Mouse (Mus musculus): ENCODE results near the gene Snrnp25.

The Snrnp25 gene

DNA sequence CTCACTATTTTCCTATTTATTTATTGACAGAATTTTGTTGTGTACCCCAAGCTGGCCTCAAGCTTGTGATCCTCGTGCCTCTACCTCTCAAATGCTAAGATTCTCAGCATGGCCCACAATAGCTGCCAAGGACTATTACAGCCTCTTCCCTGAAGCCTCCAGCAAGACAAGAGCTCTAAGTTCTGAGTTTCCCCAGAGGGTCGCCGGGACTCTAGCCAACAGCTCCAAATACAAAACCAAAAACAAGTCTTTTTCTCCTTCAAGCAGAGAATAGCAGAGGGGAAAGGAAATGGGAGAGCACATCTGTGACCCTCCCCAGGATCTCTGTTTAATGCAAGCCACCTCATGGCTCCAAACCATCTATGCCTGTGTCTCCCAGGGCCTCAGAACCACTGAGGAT, 38.8 kb downstream of the Snrnp25 start:
- DNase-seq (ENCODE audit: low spot score) = no peak

DNA sequence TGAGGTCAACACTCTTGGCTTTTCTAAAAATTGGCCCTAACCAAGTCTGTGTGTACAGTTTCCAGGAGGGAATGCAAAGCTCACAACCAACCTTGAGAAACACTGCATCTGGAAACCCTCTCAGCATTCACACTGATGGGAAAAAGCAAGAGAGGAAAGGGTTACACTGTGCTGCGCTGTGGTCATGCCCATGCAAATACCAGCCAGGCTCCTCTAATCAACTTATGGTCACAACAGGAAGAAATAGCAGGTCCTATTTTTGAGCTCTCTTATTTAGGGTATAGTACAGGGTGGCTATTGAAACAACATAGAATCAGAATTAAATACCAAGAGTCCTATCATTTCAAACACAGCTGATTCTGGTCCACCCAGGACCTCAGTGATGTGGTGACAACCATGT, 39.4 kb downstream of the Snrnp25 start:
- DNase-seq (ENCODE audit: low spot score) = no peak

DNA sequence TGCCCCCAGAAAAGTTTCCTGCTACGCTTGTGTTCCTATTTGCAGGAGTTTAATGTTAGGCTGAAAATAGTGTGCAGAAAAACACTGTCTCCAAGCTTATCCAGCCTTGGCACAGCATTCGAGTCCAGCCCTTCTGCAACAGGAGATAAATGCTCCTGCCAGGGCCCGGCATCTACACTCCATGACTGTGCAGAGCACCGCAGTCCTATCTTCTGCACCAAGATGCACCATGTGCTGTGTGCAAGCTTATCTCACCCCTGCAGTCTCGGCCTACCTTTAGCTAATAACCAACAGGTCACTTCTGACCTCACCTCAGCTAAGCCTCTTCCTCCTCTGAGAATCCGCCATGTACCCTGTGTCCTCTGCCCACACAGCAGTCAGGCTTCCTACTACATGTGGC, 40.4 kb downstream of the Snrnp25 start:
- no peak for DNase-seq (ENCODE audit: low spot score)

DNA sequence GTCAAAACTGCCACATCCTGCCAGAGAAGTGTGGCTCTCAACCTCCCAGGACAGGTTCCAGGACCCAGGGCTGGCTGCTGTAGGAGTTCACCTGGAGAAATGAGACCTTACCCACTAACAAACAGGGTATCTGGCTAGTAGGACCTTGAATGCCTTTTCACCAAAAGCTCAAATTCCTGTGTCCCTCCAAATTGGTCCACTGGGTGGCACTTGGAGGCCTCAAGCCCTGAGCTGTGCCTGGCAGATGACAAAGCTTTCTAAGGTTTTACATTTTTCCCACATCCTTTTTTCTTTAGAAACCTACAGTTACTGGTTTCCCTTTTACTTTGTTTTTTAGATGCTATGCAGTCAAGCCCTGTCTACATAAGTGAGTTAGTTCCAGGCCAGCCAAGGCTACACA, 41.9 kb downstream of the Snrnp25 start:
- DNase-seq (ENCODE audit: low spot score) = no peak

- DNase-seq (ENCODE audit: low spot score) = no peak
Measured at GRCm38 (mm10) chr11:32248350-32248749, 43.1 kb downstream of the Snrnp25 start.

DNA sequence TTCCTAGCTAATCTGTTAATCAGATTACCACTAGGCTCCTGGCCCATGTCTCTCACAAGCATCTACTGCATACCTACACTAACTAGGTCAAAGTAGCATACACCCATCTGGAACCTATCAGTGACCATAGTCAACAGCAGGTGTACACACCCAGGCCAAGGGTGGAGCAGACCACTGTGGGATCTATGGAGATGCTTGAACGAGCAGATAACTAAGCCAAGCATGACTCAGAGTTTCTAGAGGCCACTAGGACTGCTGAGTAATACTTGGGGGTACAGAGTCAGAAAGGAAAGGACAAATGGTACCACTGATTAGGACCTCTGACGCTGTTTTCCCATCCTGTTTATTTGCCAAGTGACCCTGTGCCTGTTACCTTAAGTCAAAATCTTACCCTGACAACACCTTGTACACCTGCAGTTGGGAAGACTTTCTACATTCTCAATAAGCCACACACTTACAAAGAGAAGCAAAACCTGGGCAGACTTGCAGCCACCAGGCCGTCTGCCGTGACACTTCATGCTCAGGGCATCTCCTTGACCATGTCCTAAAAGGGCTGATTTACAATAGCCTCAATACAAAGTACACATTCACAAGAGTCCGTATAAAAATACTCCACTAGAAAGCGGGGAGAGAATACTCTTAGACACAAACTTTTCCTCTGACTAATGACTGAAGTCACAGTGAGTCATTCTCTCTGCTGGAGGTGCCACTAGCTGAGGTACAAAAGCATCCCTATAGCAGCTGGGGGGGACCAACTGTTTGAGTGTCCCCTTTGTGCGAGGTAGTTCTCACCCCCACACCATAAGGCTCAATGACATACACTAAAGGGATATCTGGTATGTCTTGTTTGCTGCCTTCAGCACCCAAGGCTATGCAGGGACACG, 45.9 kb downstream of the Snrnp25 start:
- no peak for DNase-seq (ENCODE audit: low spot score)

DNA sequence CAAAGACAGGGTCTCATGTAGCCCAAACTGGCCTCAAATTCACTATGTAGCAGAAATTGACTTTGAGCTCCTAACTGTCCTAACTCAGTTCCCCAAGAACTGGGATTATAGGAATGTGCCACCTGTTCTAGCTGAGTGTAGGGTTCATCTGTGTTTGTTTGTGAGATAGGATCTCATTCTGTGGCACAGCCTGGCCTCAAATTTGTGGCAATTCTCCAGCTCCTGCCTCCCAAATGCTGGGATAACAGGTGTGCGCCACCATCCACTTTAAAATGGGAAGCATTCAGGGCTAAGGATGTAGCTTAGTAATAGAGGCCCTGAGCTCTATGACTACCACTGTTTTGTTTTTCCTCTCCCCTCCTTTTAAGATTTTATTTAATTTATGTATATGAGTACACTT, 47.9 kb downstream of the Snrnp25 start:
- no peak for DNase-seq (ENCODE audit: low spot score)

DNA sequence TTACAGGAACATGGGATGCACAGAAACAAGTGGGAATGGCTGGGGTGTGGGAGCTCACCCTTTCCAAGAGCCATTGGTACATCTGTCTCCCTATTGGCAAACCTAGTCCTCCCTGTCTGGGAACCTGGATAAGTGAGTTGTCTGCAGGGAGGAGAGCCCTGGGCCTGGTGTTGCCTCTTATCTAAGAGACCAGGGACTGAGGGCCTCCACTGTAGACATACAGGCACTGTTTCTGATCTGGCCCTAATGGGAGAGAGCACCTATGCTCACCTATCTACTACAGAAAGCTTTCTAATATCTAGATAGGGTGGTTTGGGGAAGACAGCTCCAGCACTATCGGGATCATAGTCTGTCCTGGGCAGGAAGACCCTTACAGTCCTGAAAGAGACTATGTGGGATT, 50.9 kb downstream of the Snrnp25 start:
- DNase-seq (ENCODE audit: low spot score) = no peak

DNA sequence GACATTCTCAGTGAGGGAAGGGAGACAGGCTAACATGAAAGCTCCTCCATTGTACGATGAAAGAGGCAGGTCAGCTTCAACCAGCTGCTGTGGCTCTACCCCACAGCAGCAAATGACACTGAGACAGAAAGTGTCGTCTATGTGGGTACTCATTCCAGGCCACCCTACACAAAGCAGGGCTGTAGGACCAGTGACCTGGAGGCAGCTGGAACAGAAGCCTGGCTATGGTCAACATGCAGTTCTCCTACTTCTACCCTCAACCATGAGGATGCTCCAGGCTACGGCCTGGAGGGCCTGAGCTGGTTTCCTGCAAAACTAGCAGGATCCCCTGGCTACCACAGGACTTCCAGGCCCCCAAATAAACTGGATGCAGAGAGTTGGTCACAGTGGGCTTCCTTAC, 51.4 kb downstream of the Snrnp25 start:
- no peak for DNase-seq (ENCODE audit: low spot score)

Data from left cerebral cortex, adult 11 months (tissue).